Mouse (Mus musculus) cortical plate, adult 2 months (tissue): ENCODE data around the gene Trpc2.

ENCODE experiments used
- CTCF ChIP-seq: fragments of 200-500 bp; IDR thresholded peaks from 2 replicates; pipeline ENCODE4 v1.5.1; 2011; ENCODE audit warnings: mild to moderate bottlenecking, control low read depth, low read length; ENCODE audit not compliant: insufficient read depth; ENCODE audit errors: extremely low read depth
- POLR2A ChIP-seq: fragments of 200-500 bp; IDR thresholded peaks from 2 replicates; pipeline ENCODE4 v1.6.1; 2011; ENCODE audit warnings: mild to moderate bottlenecking, low read length, control low read depth; ENCODE audit not compliant: insufficient read depth; ENCODE audit errors: extremely low read depth

DNA sequence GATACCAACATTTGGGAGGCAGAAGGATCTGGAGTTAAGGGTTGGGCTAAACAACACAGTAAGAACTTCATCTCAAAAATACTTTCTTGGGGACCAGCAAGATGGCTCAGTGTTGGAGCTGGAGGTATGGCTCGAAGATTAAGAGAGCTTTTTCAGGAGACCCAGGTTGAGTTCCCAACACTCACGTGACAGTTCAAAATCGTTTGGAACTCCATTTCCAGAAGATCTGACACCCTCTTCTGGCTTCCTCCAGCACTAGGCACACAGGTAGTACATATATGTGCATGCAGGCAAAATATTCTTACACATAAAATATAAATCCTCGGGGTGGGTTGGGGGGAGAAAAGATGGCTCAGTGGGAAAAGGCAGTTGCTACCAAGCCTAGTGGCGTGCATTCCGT lies 16.6 kb upstream of the Trpc2 start:
- no peak for TF ChIP-seq CTCF
- no peak for TF ChIP-seq POLR2A
